Mouse (Mus musculus): ENCODE measurements at regions not wholly inside any gene's neighbourhood (a gene's known extent, or its start where the extent isn't known, plus 50 kb on each side); places are given as distances from the start of the nearest gene placed in this dataset.

DNA sequence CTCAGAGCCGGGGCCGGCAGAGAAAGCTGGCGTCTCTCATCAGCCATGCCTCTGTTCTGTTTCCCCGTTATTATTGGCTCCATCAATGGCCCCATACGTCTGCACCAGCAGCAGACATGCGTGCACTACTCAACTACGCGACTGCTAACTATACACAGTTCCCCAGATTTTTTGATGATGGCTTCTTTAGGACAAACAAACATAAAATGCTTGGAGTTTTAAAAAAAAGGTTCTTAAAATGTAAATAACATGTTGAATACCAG is 256.6 kb downstream of the Ankrd16 start:
- DNase-seq = no peak

DNA sequence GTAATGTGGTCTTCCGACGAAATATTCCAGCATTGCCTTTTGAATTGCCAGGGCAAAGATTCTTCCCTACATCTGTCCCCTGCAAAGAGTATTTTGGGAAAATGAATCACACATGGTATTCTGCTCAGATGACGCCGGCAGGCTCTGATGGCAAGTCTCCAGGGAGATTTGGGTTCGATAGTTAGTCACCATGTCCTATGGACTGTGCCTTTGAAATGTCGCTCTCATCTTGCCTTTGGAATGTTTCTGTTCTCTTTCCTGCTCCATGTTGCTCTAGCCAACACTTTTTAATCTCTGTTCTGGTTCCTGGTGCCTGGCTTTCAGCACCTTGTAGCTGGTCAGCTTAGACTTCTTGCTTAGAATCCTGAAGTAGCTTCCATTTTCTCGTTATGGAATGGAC is 252.3 kb downstream of the Itga8 start:
- peak in 1 of 2 experiments; percentile 3 for DNase-seq

DNA sequence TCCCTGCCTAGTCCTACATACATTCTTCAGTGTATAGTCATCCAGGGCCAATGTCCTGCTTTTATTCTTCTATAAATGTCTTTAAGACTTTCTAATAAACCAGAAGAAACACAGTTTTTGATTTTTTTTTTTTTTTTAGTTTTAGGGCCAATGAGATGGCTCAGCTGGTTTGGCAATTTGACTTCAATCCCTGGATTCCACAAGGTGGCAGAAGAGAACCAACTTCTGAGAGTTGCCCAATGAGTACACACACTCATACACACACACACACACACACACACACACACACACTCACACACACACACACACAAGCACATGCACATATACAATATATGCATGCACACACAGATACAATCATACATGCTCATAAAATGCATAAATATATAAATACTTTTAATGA is 251.8 kb downstream of the Itga8 start:
- DNase-seq = peak; percentile 21 to 43

DNA sequence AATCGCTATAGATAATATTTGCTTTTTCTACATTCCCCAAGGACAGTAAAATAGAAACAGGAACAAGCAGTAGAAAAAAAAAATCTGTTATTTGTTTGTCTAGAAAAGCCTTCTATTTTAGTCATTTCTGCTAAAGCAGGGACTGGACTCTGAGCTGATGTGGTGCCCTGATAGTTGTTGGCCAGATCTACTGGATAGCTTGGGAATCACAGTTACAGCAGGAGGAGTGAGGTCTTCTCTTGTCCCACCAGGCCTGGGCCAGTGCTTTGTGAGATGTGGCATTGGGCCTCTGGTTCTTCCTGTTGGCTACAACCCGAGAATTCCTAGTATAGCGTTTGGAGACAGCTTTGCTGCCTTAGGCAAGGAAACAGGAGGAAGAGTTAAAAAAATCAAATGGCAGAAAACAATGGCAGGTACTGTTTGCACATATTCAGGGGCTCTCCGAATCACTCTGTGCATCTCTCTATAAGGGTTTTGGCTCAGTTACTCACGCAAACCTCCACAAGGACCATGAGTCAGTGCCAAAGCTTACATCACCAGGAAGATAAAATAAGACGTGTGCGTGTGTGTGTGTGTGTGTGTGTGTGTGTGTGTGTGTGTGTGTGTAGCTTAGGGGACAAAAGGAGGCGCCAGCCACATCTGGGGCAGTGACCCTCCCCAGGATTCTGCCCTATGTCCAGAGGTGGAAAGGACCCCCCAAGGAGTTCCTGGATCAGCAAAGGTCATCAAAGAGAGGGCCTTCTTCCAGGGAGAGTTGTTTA is 248.1 kb downstream of the Itga8 start:
- no peak for DNase-seq

DNA sequence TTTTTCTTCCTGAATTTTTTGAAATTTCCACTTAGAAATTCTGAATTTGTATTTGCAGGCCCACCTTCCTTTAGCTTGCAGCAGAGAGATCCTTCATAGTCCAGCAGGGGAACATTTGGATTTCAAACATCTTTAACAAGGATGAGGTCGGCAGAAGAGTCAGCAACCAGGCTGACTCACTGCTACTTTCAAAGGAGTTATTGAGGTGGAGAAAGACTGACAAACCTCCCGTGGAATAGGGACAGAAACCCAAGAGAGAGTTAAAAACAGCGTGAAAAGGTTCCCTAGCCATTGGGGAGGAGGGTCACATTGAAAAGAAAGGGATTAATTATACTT is 247.6 kb downstream of the Itga8 start:
- DNase-seq = no peak

Measured in cerebellum, postnatal 14 days (tissue).